Mouse (Mus musculus): ENCODE measurements around the gene Rps27l. TPM values are rescaled to one million over a fixed set of nuclear protein-coding genes. Genes with fewer than 3 reads are reported as not detected.
"Not testable (repeated sequence)": the region's sequence is repeated elsewhere in the genome, so short reads cannot be mapped to it uniquely, and the experiment has no call there.

The Rps27l gene
- 237 and 266 TPM in 2 replicates for polyA plus RNA-seq (2015; fragmentation: Nextera tagmentation; extraction: Ambion mirVana)

DNA sequence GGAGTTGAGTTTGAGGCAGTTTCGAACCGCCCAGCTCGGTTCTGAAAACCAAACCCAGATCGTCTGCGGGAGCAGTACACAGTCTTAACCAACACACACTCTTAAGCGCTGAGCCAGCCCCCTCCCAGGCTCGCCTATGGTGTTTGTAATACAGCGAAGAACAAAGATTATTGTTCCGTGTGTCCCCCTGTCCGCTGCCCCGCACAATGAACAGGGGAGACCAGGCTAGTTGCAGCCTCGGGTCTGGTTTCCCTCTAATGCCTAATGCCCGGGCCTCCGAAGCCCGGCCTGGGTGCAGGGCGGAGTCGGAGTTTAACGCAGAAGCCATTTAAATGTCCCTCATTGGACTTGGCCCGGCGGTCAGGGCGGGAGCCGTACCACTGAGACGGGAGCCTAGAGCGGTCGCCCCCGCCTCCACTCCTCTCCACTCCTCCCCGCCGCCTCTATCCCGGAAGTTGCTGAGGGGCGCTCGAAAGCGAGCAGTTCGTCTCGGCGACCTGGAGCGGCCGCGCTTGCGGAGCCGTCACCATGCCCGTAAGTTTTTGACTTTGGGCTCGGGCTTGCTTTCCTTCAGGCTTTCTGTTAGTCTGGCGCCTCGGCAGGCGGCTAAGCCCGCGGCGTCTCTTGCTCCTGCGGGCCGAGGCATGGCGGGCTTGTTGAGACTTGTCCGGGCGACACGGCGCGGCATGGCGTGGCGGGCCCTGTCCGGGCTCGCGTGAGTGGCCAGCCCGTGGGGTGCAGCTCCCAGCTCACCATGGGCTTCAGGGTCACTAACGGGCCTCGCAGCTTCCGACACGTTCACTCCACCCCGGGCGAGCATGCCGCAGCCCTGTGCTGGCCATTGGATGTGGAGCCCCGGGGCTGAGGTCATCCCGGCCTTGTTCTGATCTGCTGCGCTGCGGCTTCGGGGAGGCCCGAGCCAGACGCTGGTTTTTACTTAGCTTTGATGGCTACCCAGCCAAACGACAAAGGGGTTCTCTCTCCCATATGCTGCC, at the start of gene Rps27l:
Rps27l (plus strand) TSS at position 440 of the 995 bp plus-strand sequence.
- H3K4me3 ChIP-seq: peak within 1 kb of the TSS; percentile 64
- ATAC-seq (ENCODE audit: low FRiP score, low read depth): peak; percentile 98
- no peaks in the 10 kb centered on the region for H3K9me3 ChIP-seq
- peaks cover 12% of the 10 kb centered on the region for H3K4me1 ChIP-seq (replicated peaks)
- peaks cover 8% of the 10 kb centered on the region for H3K36me3 ChIP-seq
- H3K9ac ChIP-seq: peak within 1 kb of the TSS; percentile 70
- H3K27me3 ChIP-seq: no peaks in the 10 kb centered on the region
- under 1% methylated on average over 77 of the region's 77 CpGs for WGBS
- peak within 1 kb of the TSS; percentile 71 for H3K4me2 ChIP-seq
- peak within 1 kb of the TSS; percentile 93 for H3K27ac ChIP-seq (replicated peaks)

DNA sequence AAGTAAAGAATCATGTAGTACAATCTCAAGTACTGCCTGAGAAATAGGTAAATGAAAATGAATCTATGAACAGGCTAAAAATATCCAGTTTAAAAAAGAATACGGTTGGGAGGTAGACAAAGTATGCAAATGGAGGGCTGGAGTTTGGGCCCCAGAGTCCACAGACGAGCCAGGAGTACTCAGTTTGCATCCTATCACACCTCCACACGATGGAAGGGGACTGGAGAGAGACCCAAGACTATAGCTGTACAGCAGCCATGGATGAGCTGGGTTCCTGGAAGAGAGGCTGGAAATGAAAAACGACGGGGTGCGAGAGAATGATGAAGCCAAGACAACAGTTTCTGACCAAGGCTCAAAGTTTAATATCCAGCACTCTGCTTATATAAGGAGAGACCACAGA, 48.9 kb upstream of the Rps27l start:
- no peaks in the 10 kb centered on the region for H3K9me3 ChIP-seq
- H3K4me1 ChIP-seq (replicated peaks): no peaks in the 10 kb centered on the region; the same call in 1 of the 2 replicates
- no peak overlapping the region for H3K4me2 ChIP-seq
- H3K27ac ChIP-seq (replicated peaks): no peak overlapping the region
- no peak for ATAC-seq (ENCODE audit: low FRiP score, low read depth)
- no peaks in the 10 kb centered on the region for H3K27me3 ChIP-seq
- no peak overlapping the region for H3K4me3 ChIP-seq
- WGBS: 67% methylated on average over 6 of the region's 6 CpGs
- no peak overlapping the region for H3K9ac ChIP-seq
- H3K36me3 ChIP-seq: no peaks in the 10 kb centered on the region

- no peak overlapping the region for H3K4me3 ChIP-seq
- H3K4me2 ChIP-seq: no peak overlapping the region
- ATAC-seq (ENCODE audit: low FRiP score, low read depth): no peak
- H3K27me3 ChIP-seq: no peaks in the 10 kb centered on the region
- no peaks in the 10 kb centered on the region for H3K36me3 ChIP-seq
- no peak overlapping the region for H3K9ac ChIP-seq
- H3K4me1 ChIP-seq (replicated peaks): peaks cover 5% of the 10 kb centered on the region
- H3K9me3 ChIP-seq: no peaks in the 10 kb centered on the region
- 55% methylated on average over 6 of the region's 6 CpGs for WGBS
- H3K27ac ChIP-seq (replicated peaks): no peak overlapping the region
These were observed 48.0 kb upstream of the Rps27l start for GRCm38 (mm10) chr9:66897851-66898250.

GRCm38 (mm10) chr9:66899072-66899471, 46.8 kb upstream of the Rps27l start:
- H3K4me2 ChIP-seq: no peak overlapping the region
- no peak overlapping the region for H3K27ac ChIP-seq (replicated peaks)
- peaks cover 11% of the 10 kb centered on the region for H3K4me1 ChIP-seq (replicated peaks)
- no peak for ATAC-seq (ENCODE audit: low FRiP score, low read depth)
- no peak overlapping the region for H3K4me3 ChIP-seq
- no peak overlapping the region for H3K9ac ChIP-seq
- H3K9me3 ChIP-seq: no peaks in the 10 kb centered on the region
- 85% methylated on average over 2 of the region's 2 CpGs for WGBS
- no peaks in the 10 kb centered on the region for H3K27me3 ChIP-seq
- H3K36me3 ChIP-seq: no peaks in the 10 kb centered on the region

- no peaks in the 10 kb centered on the region for H3K36me3 ChIP-seq
- H3K9me3 ChIP-seq: no peaks in the 10 kb centered on the region
- H3K27me3 ChIP-seq: no peaks in the 10 kb centered on the region
- no peak overlapping the region for H3K27ac ChIP-seq (replicated peaks)
- H3K9ac ChIP-seq: no peak overlapping the region
- no peak overlapping the region for H3K4me3 ChIP-seq
- peaks cover 11% of the 10 kb centered on the region for H3K4me1 ChIP-seq (replicated peaks)
- no peak for ATAC-seq (ENCODE audit: low FRiP score, low read depth)
- WGBS: 87% methylated on average over 4 of the region's 4 CpGs
- H3K4me2 ChIP-seq: no peak overlapping the region
These were observed 46.4 kb upstream of the Rps27l start for GRCm38 (mm10) chr9:66899526-66899925.

DNA sequence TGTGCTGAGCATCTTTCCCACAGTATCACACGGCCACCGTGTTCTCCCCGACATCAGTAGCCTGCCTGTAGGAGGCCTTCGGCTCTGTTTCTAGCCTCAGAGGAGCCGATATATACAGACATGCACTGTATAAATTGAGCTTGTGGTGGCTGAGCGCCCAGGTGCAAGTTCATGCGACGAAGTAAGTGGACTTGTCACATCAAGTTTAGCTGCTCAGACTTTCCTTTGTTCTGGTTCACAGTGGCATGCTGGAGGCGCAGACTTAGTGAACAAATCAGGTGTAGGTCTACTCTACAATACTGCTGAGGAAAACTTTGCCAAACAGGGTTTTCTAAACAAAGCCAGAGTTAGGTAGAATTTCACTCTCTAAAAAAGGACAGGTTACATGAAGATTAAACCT, 39.9 kb upstream of the Rps27l start:
- ATAC-seq (ENCODE audit: low FRiP score, low read depth): no peak
- H3K4me1 ChIP-seq (replicated peaks): peaks cover 26% of the 10 kb centered on the region
- no peaks in the 10 kb centered on the region for H3K9me3 ChIP-seq
- no peak overlapping the region for H3K4me3 ChIP-seq
- no peak overlapping the region for H3K27ac ChIP-seq (replicated peaks)
- no peaks in the 10 kb centered on the region for H3K27me3 ChIP-seq
- no peaks in the 10 kb centered on the region for H3K36me3 ChIP-seq
- H3K9ac ChIP-seq: no peak overlapping the region
- WGBS: 65% methylated on average over 9 of the region's 9 CpGs
- H3K4me2 ChIP-seq: no peak overlapping the region

- Histone ChIP-seq H3K4me3 (no peak overlapping the region), H3K4me1 (replicated peaks) (peaks cover 29% of the 10 kb centered on the region), H3K27ac (replicated peaks) (no peak overlapping the region), H3K9me3 (no peaks in the 10 kb centered on the region), H3K9ac (no peak overlapping the region), H3K4me2 (no peak overlapping the region), H3K27me3 (no peaks in the 10 kb centered on the region), H3K36me3 (no peaks in the 10 kb centered on the region)
- WGBS: 90% methylated on average over 8 of the region's 8 CpGs
- ATAC-seq (ENCODE audit: low FRiP score, low read depth): no peak
These were observed 38.8 kb upstream of the Rps27l start for GRCm38 (mm10) chr9:66907126-66907525.

- H3K9me3 ChIP-seq: no peaks in the 10 kb centered on the region
- 87% methylated on average over 5 of the region's 5 CpGs for WGBS
- no peak overlapping the region for H3K27ac ChIP-seq (replicated peaks)
- peaks cover 31% of the 10 kb centered on the region for H3K4me1 ChIP-seq (replicated peaks)
- H3K4me2 ChIP-seq: no peak overlapping the region
- H3K36me3 ChIP-seq: no peaks in the 10 kb centered on the region
- H3K9ac ChIP-seq: no peak overlapping the region
- ATAC-seq (ENCODE audit: low FRiP score, low read depth): no peak
- no peaks in the 10 kb centered on the region for H3K27me3 ChIP-seq
- no peak overlapping the region for H3K4me3 ChIP-seq
These were observed 38.0 kb upstream of the Rps27l start for GRCm38 (mm10) chr9:66907746-66908397.

DNA sequence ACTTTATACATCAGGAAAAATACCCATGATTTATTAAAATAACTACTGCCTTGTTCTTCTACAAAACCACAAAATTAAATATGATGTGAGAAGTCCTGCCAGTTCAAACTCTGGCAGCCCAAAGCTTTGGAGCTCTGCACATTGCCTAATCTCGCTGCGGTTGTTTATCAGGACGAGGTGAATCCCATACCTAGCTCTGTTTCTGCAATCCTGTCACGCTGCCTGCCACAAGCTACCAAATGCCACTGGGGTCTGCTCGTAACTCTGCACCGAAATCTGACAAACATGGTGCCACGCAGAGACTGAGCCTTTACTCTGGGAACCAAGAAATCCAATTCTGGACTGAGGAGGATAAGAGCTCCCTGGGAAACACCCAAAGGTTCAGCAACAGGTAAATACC, 36.0 kb upstream of the Rps27l start:
- no peak overlapping the region for H3K27ac ChIP-seq (replicated peaks)
- H3K36me3 ChIP-seq: no peaks in the 10 kb centered on the region
- H3K9ac ChIP-seq: no peak overlapping the region
- H3K9me3 ChIP-seq: no peaks in the 10 kb centered on the region
- no peak overlapping the region for H3K4me3 ChIP-seq
- H3K4me2 ChIP-seq: no peak overlapping the region
- H3K27me3 ChIP-seq: no peaks in the 10 kb centered on the region
- WGBS: 87% methylated on average over 7 of the region's 7 CpGs
- ATAC-seq (ENCODE audit: low FRiP score, low read depth): no peak
- H3K4me1 ChIP-seq (replicated peaks): peaks cover 41% of the 10 kb centered on the region

DNA sequence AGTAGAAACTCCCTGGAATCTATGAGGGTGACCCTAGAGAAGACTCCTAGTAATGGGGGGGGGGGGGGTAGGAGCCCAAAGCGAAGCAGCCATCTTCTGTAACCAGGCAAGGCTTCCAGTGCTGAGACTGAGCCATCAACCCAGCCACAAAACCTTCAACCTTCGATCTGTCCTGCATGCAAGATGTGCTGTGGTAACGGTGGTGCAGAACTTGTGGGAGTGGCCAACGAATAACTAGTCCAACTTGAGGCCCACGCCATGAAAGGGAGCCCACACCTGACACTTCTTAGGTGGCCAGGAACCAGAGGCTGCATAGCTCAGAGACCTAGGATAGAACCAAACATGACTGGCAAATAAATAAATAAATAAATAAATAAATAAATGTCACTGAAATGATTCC, 35.2 kb upstream of the Rps27l start:
- Histone ChIP-seq H3K27me3 (no peaks in the 10 kb centered on the region), H3K27ac (replicated peaks) (no peak overlapping the region), H3K9me3 (no peaks in the 10 kb centered on the region), H3K9ac (no peak overlapping the region), H3K4me1 (replicated peaks) (peaks cover 47% of the 10 kb centered on the region), H3K36me3 (no peaks in the 10 kb centered on the region), H3K4me2 (no peak overlapping the region), H3K4me3 (no peak overlapping the region)
- WGBS: 91% methylated on average over 5 of the region's 5 CpGs
- ATAC-seq (ENCODE audit: low FRiP score, low read depth): no peak

- Histone ChIP-seq H3K27ac (replicated peaks) (peak overlapping the region; percentile 62; the same call in 1 of the 2 replicates), H3K4me1 (replicated peaks) (peaks cover 41% of the 10 kb centered on the region)
- no peak for ATAC-seq (ENCODE audit: low FRiP score, low read depth)
These were observed 33.6 kb upstream of the Rps27l start for GRCm38 (mm10) chr9:66912304-66912703.

DNA sequence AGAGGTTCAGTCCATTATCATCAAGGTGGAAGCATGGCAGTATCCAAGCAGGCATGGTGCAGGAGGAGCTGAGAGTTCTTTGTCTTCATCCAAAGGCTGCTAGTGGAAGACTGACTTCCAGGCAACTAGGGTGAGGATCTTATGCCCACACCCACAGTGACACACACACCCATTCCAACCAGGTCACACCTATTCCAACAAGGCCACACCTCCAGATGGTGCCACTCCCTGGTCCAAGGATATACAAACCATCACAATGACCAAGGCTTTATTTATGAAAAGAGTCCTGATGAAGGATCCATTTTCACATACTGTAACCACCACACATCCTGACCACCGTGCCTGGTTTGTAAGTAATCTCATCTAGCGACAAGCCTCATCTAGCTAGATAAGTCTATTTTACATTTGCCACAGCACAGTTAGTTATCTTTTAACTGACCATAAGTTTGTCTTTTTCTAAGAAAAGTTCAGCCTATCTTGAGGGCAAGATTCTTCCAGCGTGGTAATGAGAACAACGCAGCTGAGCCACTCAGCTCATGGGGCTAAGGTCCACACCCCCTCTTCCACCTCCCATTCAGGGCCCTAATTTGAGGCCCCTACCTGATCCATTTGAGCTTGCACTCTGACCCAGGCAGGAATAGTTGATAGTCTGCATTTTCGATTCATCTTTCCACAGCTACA, 32.5 kb upstream of the Rps27l start:
- WGBS: 90% methylated on average over 5 of the region's 5 CpGs
- 0 out of 2 replicates have a peak overlapping the region, but pooled peaks have one; percentile 62 for H3K27ac ChIP-seq (replicated peaks)
- not testable (repeated sequence) for H3K9me3 ChIP-seq; H3K27me3 ChIP-seq; ATAC-seq (ENCODE audit: low FRiP score, low read depth); H3K36me3 ChIP-seq; H3K9ac ChIP-seq; H3K4me3 ChIP-seq; H3K4me2 ChIP-seq
- peaks cover 51% of the 10 kb centered on the region for H3K4me1 ChIP-seq (replicated peaks)

More at GRCm38 (mm10) chr9:66912304-66912703, 33.6 kb upstream of the Rps27l start:
- no peak overlapping the region for H3K4me3 ChIP-seq
- no peaks in the 10 kb centered on the region for H3K36me3 ChIP-seq
- H3K4me2 ChIP-seq: no peak overlapping the region
- H3K9ac ChIP-seq: no peak overlapping the region
- no peaks in the 10 kb centered on the region for H3K27me3 ChIP-seq
- H3K9me3 ChIP-seq: no peaks in the 10 kb centered on the region

Data from hindbrain, embryonic 15.5 days (tissue).